Mouse (Mus musculus) embryonic fibroblast, embryonic 13.5 days (primary cell): Measurements from ENCODE around the gene Gm7954.
"Not testable (repeated sequence)": the region's sequence is repeated elsewhere in the genome, so short reads cannot be mapped to it uniquely, and the experiment has no call there.

Experiments
- CTCF ChIP-seq: IDR thresholded peaks from 2 replicates; pipeline ENCODE4 v1.5.1; 2011; ENCODE audit warnings: mild to moderate bottlenecking, control low read depth, low read length, moderate library complexity, borderline replicate concordance; ENCODE audit not compliant: insufficient read depth
- POLR2A ChIP-seq: IDR thresholded peaks from 2 replicates; pipeline ENCODE4 v1.6.1; 2011; ENCODE audit warnings: low read depth, mild to moderate bottlenecking, control low read depth, low read length, moderate library complexity

DNA sequence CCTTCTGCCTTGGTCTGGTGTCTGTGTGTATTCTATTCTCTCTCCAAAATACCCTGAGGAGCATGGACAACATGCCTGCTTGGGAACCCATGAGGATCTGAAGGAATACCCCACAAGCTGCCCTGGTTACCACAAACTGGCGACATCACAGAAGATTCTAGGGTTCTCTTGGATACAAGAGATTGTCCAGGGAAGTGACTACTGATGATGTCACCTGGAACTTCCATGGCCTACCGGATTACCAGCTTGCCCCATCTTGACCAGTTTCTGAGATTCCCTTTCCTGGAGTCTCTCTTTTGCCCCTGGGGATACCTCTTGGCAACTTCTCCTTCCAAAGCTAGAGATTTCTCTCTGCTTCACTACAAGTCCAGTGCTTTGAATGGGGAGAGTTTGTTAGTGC lies 45.1 kb downstream of the Gm7954 start, which contains the start of gene Gm6482:
- TF ChIP-seq CTCF, POLR2A: not testable (repeated sequence)
